Mouse (Mus musculus): ENCODE measurements around the gene Rhox3f.
"Not testable (repeated sequence)": the region's sequence is repeated elsewhere in the genome, so short reads cannot be mapped to it uniquely, and the experiment has no call there.

DNA sequence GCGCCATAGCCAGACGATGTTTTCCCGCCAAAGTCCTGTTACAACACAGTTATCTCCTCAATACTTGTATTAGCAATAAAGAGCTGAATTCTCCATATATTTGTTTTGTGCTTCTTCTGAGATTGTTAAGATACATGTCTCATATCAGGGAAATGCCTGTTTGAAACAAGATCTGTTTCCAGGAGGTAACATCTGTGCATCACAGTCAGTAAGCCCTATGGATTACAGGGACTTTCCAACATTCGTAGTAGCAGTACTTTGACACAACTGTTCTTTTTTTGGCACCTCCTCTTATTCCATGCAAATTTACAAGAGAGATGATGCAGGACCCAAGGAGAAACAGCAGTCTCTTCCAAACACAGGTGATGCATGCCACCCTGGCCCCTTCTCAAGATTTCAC, 39.1 kb upstream of the Rhox3f start, which contains the start of gene Rhox3e:
- TF ChIP-seq POLR2A, CTCF (IDR thresholded peaks at IDR 0.05; ENCODE audit: extremely low read depth, insufficient read depth, low read length): not testable (repeated sequence)

All from cortical plate, adult 2 months (tissue).